Mouse (Mus musculus) liver, embryonic 13.5 days (tissue): ENCODE data around the gene Prss38. TPM values are rescaled to one million over a fixed set of nuclear protein-coding genes. Genes with fewer than 3 reads are reported as not detected.
A peak's percentile ranks its signal among the peaks of the same experiment; 100 is the strongest.

ENCODE experiments used
- ATAC-seq: fragments of 200-750 bp; cut with Nextera tagmentation; 2 replicates; pipeline ENCODE4 v1.8.0; 2017; ENCODE audit warnings: low read depth, mild to moderate bottlenecking, moderate number of reproducible peaks, moderate library complexity
- DNase-seq: peaks from one replicate; pipeline ENCODE4 v3.0.0; 2022
- H3K27ac ChIP-seq: fragments of 300-500 bp; sonication (generic); 2 replicates; pipeline ENCODE4 v1.5.1; 2015; ENCODE audit warnings: moderate library complexity, mild to moderate bottlenecking, inconsistent platforms
- H3K27me3 ChIP-seq: fragments of 300-500 bp; sonication (generic); 2 replicates; pipeline ENCODE4 v1.6.1; 2015; ENCODE audit warnings: mild to moderate bottlenecking, inconsistent platforms
- H3K36me3 ChIP-seq: fragments of 300-500 bp; sonication (generic); 2 replicates; pipeline ENCODE4 v1.6.1; 2015; ENCODE audit warnings: mild to moderate bottlenecking, inconsistent platforms
- H3K4me1 ChIP-seq: fragments of 300-500 bp; sonication (generic); replicated peaks from 2 replicates; pipeline ENCODE4 v1.6.1; 2015; ENCODE audit warnings: inconsistent platforms
- H3K4me2 ChIP-seq: fragments of 300-500 bp; sonication (generic); 2 replicates; pipeline ENCODE4 v1.6.1; 2015; ENCODE audit warnings: inconsistent platforms, mild to moderate bottlenecking, moderate library complexity
- H3K4me3 ChIP-seq: fragments of 300-500 bp; sonication (generic); replicated peaks from 2 replicates; pipeline ENCODE4 v1.5.1; 2015; ENCODE audit warnings: mild to moderate bottlenecking, inconsistent platforms
- H3K9ac ChIP-seq: fragments of 300-500 bp; sonication (generic); 2 replicates; pipeline ENCODE4 v1.6.1; 2015; ENCODE audit warnings: mild to moderate bottlenecking, inconsistent platforms
- H3K9me3 ChIP-seq: fragments of 300-500 bp; sonication (generic); replicated peaks from 2 replicates; pipeline ENCODE4 v1.6.1; 2016; ENCODE audit warnings: inconsistent platforms
- WGBS: fragments of 180-500 bp; shearing (Covaris S2); methylation state at CpG from one replicate; pipeline ENCODE4 v1.1.7; 2015; ENCODE audit not compliant: insufficient replicate concordance; 5-methylcytosine and 5-hydroxymethylcytosine counted together
- polyA plus RNA-seq: library from polyadenylated mRNA; unstranded; fragments of >200 nt; fragmentation: Nextera tagmentation; extraction: Ambion mirVana; gene quantifications from 2 replicates; pipeline ENCODE4 v1.2.1, GENCODE M21; 2015

The Prss38 gene
- polyA plus RNA-seq, 1 experiment from 2014 or later, result not detected

GRCm38 (mm10) chr11:59338736-59339120 lies 36.7 kb downstream of the Prss38 start:
- Histone ChIP-seq H3K9ac (no peak overlapping the region), H3K27me3 (0 out of 2 replicates have a peak, but pooled peaks cover 4% of the 10 kb centered on the region), H3K4me1 (no peaks in the 10 kb centered on the region), H3K27ac (no peak overlapping the region), H3K9me3 (no peaks in the 10 kb centered on the region), H3K4me2 (no peak overlapping the region), H3K4me3 (no peak overlapping the region), H3K36me3 (no peaks in the 10 kb centered on the region)
- ATAC-seq, result no peak
- DNase-seq, result no peak
- 63% methylated on average over 2 of the region's 2 CpGs for WGBS

- WGBS, result 65% methylated on average over 13 of the region's 13 CpGs
- Histone ChIP-seq H3K4me2 (no peak overlapping the region), H3K4me1 (no peaks in the 10 kb centered on the region), H3K36me3 (no peaks in the 10 kb centered on the region), H3K27ac (no peak overlapping the region), H3K9me3 (no peaks in the 10 kb centered on the region), H3K9ac (no peak overlapping the region), H3K27me3 (0 out of 2 replicates have a peak, but pooled peaks cover 4% of the 10 kb centered on the region), H3K4me3 (no peak overlapping the region)
- DNase-seq (no peak), ATAC-seq (no peak)
Measured at GRCm38 (mm10) chr11:59337955-59338735, 37.3 kb downstream of the Prss38 start.

- Histone ChIP-seq H3K4me1 (no peaks in the 10 kb centered on the region), H3K36me3 (no peaks in the 10 kb centered on the region), H3K4me3 (no peak overlapping the region), H3K9ac (no peak overlapping the region), H3K27me3 (0 out of 2 replicates have a peak, but pooled peaks cover 4% of the 10 kb centered on the region), H3K9me3 (no peaks in the 10 kb centered on the region), H3K27ac (no peak overlapping the region), H3K4me2 (no peak overlapping the region)
- 25% methylated on average over 1 of the region's 1 CpGs for WGBS
- no peak for DNase-seq
- no peak for ATAC-seq
Measured at GRCm38 (mm10) chr11:59336381-59336780, 39.1 kb downstream of the Prss38 start.

- WGBS, result 25% methylated on average over 2 of the region's 2 CpGs
- Histone ChIP-seq H3K4me2 (no peak overlapping the region), H3K27me3 (0 out of 2 replicates have a peak, but pooled peaks cover 4% of the 10 kb centered on the region), H3K27ac (no peak overlapping the region), H3K36me3 (no peaks in the 10 kb centered on the region), H3K9ac (no peak overlapping the region), H3K4me1 (no peaks in the 10 kb centered on the region), H3K4me3 (no peak overlapping the region), H3K9me3 (no peaks in the 10 kb centered on the region)
- DNase-seq (no peak), ATAC-seq (no peak)
Measured at GRCm38 (mm10) chr11:59335942-59336341, 39.5 kb downstream of the Prss38 start.

- H3K4me2 ChIP-seq, result no peak overlapping the region
- no peaks in the 10 kb centered on the region for H3K9me3 ChIP-seq
- H3K27ac ChIP-seq, result no peak overlapping the region
- H3K4me1 ChIP-seq, result no peaks in the 10 kb centered on the region
- no peak for DNase-seq
- 59% methylated on average over 4 of the region's 4 CpGs for WGBS
- no peak for ATAC-seq
- H3K9ac ChIP-seq, result no peak overlapping the region
- H3K27me3 ChIP-seq, result 0 out of 2 replicates have a peak, but pooled peaks cover 4% of the 10 kb centered on the region
- no peak overlapping the region for H3K4me3 ChIP-seq
- H3K36me3 ChIP-seq, result no peaks in the 10 kb centered on the region
Measured at GRCm38 (mm10) chr11:59335150-59335549, 40.3 kb downstream of the Prss38 start.

- Histone ChIP-seq H3K27ac (no peak overlapping the region), H3K4me3 (no peak overlapping the region), H3K4me1 (no peaks in the 10 kb centered on the region), H3K27me3 (peaks cover 7% of the 10 kb centered on the region; the same call in 1 of the 2 replicates), H3K4me2 (no peak overlapping the region), H3K9ac (no peak overlapping the region), H3K36me3 (no peaks in the 10 kb centered on the region), H3K9me3 (no peaks in the 10 kb centered on the region)
- ATAC-seq (no peak), DNase-seq (no peak)
- WGBS, result 50% methylated on average over 9 of the region's 9 CpGs
Measured at GRCm38 (mm10) chr11:59332938-59333337, 42.5 kb downstream of the Prss38 start.

- no peak overlapping the region for H3K9ac ChIP-seq
Measured at GRCm38 (mm10) chr11:59331167-59331869, 44.1 kb downstream of the Prss38 start.

GRCm38 (mm10) chr11:59330560-59330959 lies 44.9 kb downstream of the Prss38 start:
- ATAC-seq (no peak), DNase-seq (peak; percentile 35)
- Histone ChIP-seq H3K9ac (no peak overlapping the region), H3K4me1 (no peaks in the 10 kb centered on the region), H3K4me2 (no peak overlapping the region), H3K27me3 (peaks cover 7% of the 10 kb centered on the region; the same call in 1 of the 2 replicates), H3K4me3 (no peak overlapping the region), H3K36me3 (no peaks in the 10 kb centered on the region), H3K9me3 (no peaks in the 10 kb centered on the region), H3K27ac (no peak overlapping the region)
- WGBS, result 39% methylated on average over 5 of the region's 5 CpGs

More at GRCm38 (mm10) chr11:59331167-59331869, 44.1 kb downstream of the Prss38 start:
- Histone ChIP-seq H3K4me3 (no peak overlapping the region), H3K4me1 (no peaks in the 10 kb centered on the region), H3K27ac (no peak overlapping the region), H3K9me3 (no peaks in the 10 kb centered on the region), H3K36me3 (no peaks in the 10 kb centered on the region), H3K4me2 (no peak overlapping the region), H3K27me3 (peaks cover 7% of the 10 kb centered on the region; the same call in 1 of the 2 replicates)
- DNase-seq (no peak), ATAC-seq (no peak)
- WGBS, result 67% methylated on average over 16 of the region's 16 CpGs

GRCm38 (mm10) chr11:59329616-59330015 lies 45.8 kb downstream of the Prss38 start:
- H3K9me3 ChIP-seq, result no peaks in the 10 kb centered on the region
- H3K4me2 ChIP-seq, result no peak overlapping the region
- peaks cover 7% of the 10 kb centered on the region; the same call in 1 of the 2 replicates for H3K27me3 ChIP-seq
- H3K36me3 ChIP-seq, result no peaks in the 10 kb centered on the region
- no peak overlapping the region for H3K27ac ChIP-seq
- ATAC-seq (no peak), DNase-seq (no peak)
- no peak overlapping the region for H3K4me3 ChIP-seq
- 43% methylated on average over 6 of the region's 6 CpGs for WGBS
- H3K4me1 ChIP-seq, result no peaks in the 10 kb centered on the region
- H3K9ac ChIP-seq, result no peak overlapping the region

- no peak overlapping the region for H3K4me3 ChIP-seq
- no peak overlapping the region for H3K27ac ChIP-seq
- H3K9me3 ChIP-seq, result no peaks in the 10 kb centered on the region
- H3K36me3 ChIP-seq, result no peaks in the 10 kb centered on the region
- H3K9ac ChIP-seq, result no peak overlapping the region
- no peak overlapping the region for H3K4me2 ChIP-seq
- peaks cover 6% of the 10 kb centered on the region; the same call in 1 of the 2 replicates for H3K27me3 ChIP-seq
- no peaks in the 10 kb centered on the region for H3K4me1 ChIP-seq
- 73% methylated on average over 18 of the region's 18 CpGs for WGBS
- no peak for DNase-seq
- no peak for ATAC-seq
Measured at GRCm38 (mm10) chr11:59327625-59328024, 47.8 kb downstream of the Prss38 start.

GRCm38 (mm10) chr11:59324777-59325176 lies 50.7 kb downstream of the Prss38 start:
- peaks cover 6% of the 10 kb centered on the region; the same call in 1 of the 2 replicates for H3K27me3 ChIP-seq
- H3K9ac ChIP-seq, result no peak overlapping the region
- H3K4me3 ChIP-seq, result no peak overlapping the region
- H3K36me3 ChIP-seq, result no peaks in the 10 kb centered on the region
- WGBS, result 61% methylated on average over 5 of the region's 5 CpGs
- H3K27ac ChIP-seq, result no peak overlapping the region
- no peak for ATAC-seq
- DNase-seq, result no peak
- H3K4me1 ChIP-seq, result no peaks in the 10 kb centered on the region
- no peaks in the 10 kb centered on the region for H3K9me3 ChIP-seq
- H3K4me2 ChIP-seq, result no peak overlapping the region
